Mouse (Mus musculus) layer of hippocampus, adult 9-11 months (tissue): ENCODE results near the gene Usp38.
A peak's percentile ranks its signal among the peaks of the same experiment; 100 is the strongest.
"Not testable (repeated sequence)": the region's sequence is repeated elsewhere in the genome, so short reads cannot be mapped to it uniquely, and the experiment has no call there.

Experiments used
- DNase-seq: peaks from one replicate; pipeline ENCODE4 v3.0.0; 2022

The Usp38 gene

GRCm38 (mm10) chr8:81014789-81015699 lies at the start of gene Usp38:
Gene Usp38 (minus strand): TSS chr8:81014928.
- DNase-seq: peak; percentile 99

GRCm38 (mm10) chr8:81062566-81062965 lies 47.8 kb upstream of the Usp38 start:
- no peak for DNase-seq

- DNase-seq: peak; percentile 59
Measured at GRCm38 (mm10) chr8:81061950-81062349, 47.2 kb upstream of the Usp38 start.

- DNase-seq: no peak
Measured at GRCm38 (mm10) chr8:81044201-81044600, 29.5 kb upstream of the Usp38 start.

GRCm38 (mm10) chr8:81027991-81028390 lies 13.3 kb upstream of the Usp38 start:
- no peak for DNase-seq

- DNase-seq: not testable (repeated sequence)
Measured at GRCm38 (mm10) chr8:81017548-81017947, 2.8 kb upstream of the Usp38 start.

GRCm38 (mm10) chr8:81013811-81014530 lies 757 bp downstream of the Usp38 start:
- no peak for DNase-seq

GRCm38 (mm10) chr8:81012699-81013098 lies 2.0 kb downstream of the Usp38 start:
- no peak for DNase-seq

GRCm38 (mm10) chr8:81012031-81012560 lies 2.6 kb downstream of the Usp38 start:
- no peak for DNase-seq

GRCm38 (mm10) chr8:81010386-81010785 lies 4.3 kb downstream of the Usp38 start:
- DNase-seq: no peak

- DNase-seq: no peak
Measured at GRCm38 (mm10) chr8:81005114-81005513, 9.6 kb downstream of the Usp38 start.

GRCm38 (mm10) chr8:80996632-80997031 lies 18.1 kb downstream of the Usp38 start:
- DNase-seq: no peak

- no peak for DNase-seq
Measured at GRCm38 (mm10) chr8:80991937-80992336, 22.8 kb downstream of the Usp38 start.

- peak; percentile 57 for DNase-seq
Measured at GRCm38 (mm10) chr8:80982829-80983228, 31.9 kb downstream of the Usp38 start.

GRCm38 (mm10) chr8:80981696-80982095 lies 33.0 kb downstream of the Usp38 start:
- DNase-seq: no peak

- DNase-seq: no peak
Measured at GRCm38 (mm10) chr8:80980063-80980462, 34.7 kb downstream of the Usp38 start.

- DNase-seq: no peak
Measured at GRCm38 (mm10) chr8:80977231-80977630, 37.5 kb downstream of the Usp38 start.

GRCm38 (mm10) chr8:80971150-80971549 lies 43.6 kb downstream of the Usp38 start:
- DNase-seq: no peak

GRCm38 (mm10) chr8:80970000-80970685 lies 44.6 kb downstream of the Usp38 start:
- DNase-seq: no peak

GRCm38 (mm10) chr8:80969423-80969822 lies 45.3 kb downstream of the Usp38 start:
- DNase-seq: no peak

- DNase-seq: no peak
Measured at GRCm38 (mm10) chr8:80963095-80963494, 51.6 kb downstream of the Usp38 start.

GRCm38 (mm10) chr8:80962592-80962983 lies 52.1 kb downstream of the Usp38 start:
- DNase-seq: no peak

GRCm38 (mm10) chr8:80961937-80962591 lies 52.7 kb downstream of the Usp38 start:
- DNase-seq: no peak
